Comparison of ENCODE assay signal across 11 mouse cellular contexts in genomic region chr1:184004311-184004710, GRCm38 (mm10). TPM values are rescaled to one million over a fixed set of nuclear protein-coding genes. Genes with fewer than 3 reads are reported as not detected.
DNase-seq lines count a peak whose midpoint lies in the region.
"Had no signal": no experiment of that assay in that cellular context is flagged by ENCODE, and none has a peak within 500 bp of the region (broad histone marks: within the 10 kb centered on the region; RNA-seq: fewer than 3 reads in every experiment).

No protein-coding gene starts in this region.

- DNase-seq in adrenal gland, adult (ENCODE audit: inconsistent age in 2 of 2, low spot score in 1 of 2) = peak; percentile 11 to 58
- DNase-seq in adrenal gland, postnatal 4 days (ENCODE audit: low spot score in 2 of 2) = no peak
- peak; percentile 9 for DNase-seq in layer of hippocampus, adult 9-11 months
- no peak for DNase-seq in layer of hippocampus, postnatal 10 days (ENCODE audit: low spot score in 2 of 2)
- peak; percentile 5 to 48 for DNase-seq in adrenal gland, postnatal 36 days
- peak; percentile 20 for DNase-seq in hindlimb bud, embryonic 11.5 days (ENCODE audit: extremely low spot score, low read depth, low spot score)
- no peak for DNase-seq in urinary bladder, adult 18-20 months (ENCODE audit: low spot score in 2 of 2)
- DNase-seq in frontal cortex, postnatal 25 days (ENCODE audit: low spot score in 2 of 2) = no peak
- DNase-seq: cerebellum, adult 9-10 months; thymus, postnatal 4 days had no signal

RNA-seq across cellular contexts. Expression of gene Dusp10, which starts 8.8 kb away (rescaled TPM):
- total RNA-seq in adrenal gland, postnatal 4 days (2021) = 10 to 100 TPM; 13.1 to 13.2 TPM
- 1 to 10 TPM; 2.9 to 3.2 TPM for total RNA-seq in layer of hippocampus, postnatal 10 days (2021)
- 10 to 100 TPM in 1 of 2 experiments, 1 to 10 TPM in 1; 9.3 to 12.4 TPM for total RNA-seq in adrenal gland, postnatal 36 days (2021)

RNA-seq across cellular contexts. Expression of gene 1700056E22Rik, which starts 29.8 kb away (rescaled TPM):
- 1 to 10 TPM; 2.7 to 3.5 TPM for total RNA-seq in adrenal gland, postnatal 4 days (2021)
- under 1 TPM in 1 of 2 experiments, not detected in 1; 0.36 TPM for total RNA-seq in layer of hippocampus, postnatal 10 days (2021)
- total RNA-seq in adrenal gland, postnatal 36 days (2021) = 1 to 10 TPM; 1.8 to 2.5 TPM
- total RNA-seq: layer of hippocampus, adult 2 months had no signal

Comparison
In these comparisons a context has a peak if more than half of its experiments do, and no peak if none do; other contexts are left out.
1. DNase-seq: peak in adrenal gland, adult (2 of 2), layer of hippocampus, adult 9-11 months (single experiment), adrenal gland, postnatal 36 days (2 of 2) and hindlimb bud, embryonic 11.5 days (single experiment); none in adrenal gland, postnatal 4 days (0 of 2), layer of hippocampus, postnatal 10 days (0 of 2), urinary bladder, adult 18-20 months (0 of 2) and frontal cortex, postnatal 25 days (0 of 2).